Mouse (Mus musculus) limb, embryonic 13.5 days (tissue): ENCODE results near the gene Ptpn14. TPM values are rescaled to one million over a fixed set of nuclear protein-coding genes. Genes with fewer than 3 reads are reported as not detected.
"Not testable (repeated sequence)": the region's sequence is repeated elsewhere in the genome, so short reads cannot be mapped to it uniquely, and the experiment has no call there.

Source experiments
- ATAC-seq: fragments of 200-750 bp; cut with Nextera tagmentation; 2 replicates; pipeline ENCODE4 v1.8.0; 2017; ENCODE audit warnings: low read depth, moderate number of reproducible peaks, moderate TSS enrichment; ENCODE audit not compliant: low FRiP score
- H3K27ac ChIP-seq: fragments of 300-500 bp; sonication (generic); 2 replicates; pipeline ENCODE4 v1.5.1; 2015; ENCODE audit warnings: inconsistent platforms, mild to moderate bottlenecking, moderate library complexity
- H3K27me3 ChIP-seq: fragments of 300-500 bp; sonication (generic); 2 replicates; pipeline ENCODE4 v1.6.1; 2015; ENCODE audit warnings: mild to moderate bottlenecking, inconsistent platforms
- H3K36me3 ChIP-seq: fragments of 300-500 bp; sonication (generic); 2 replicates; pipeline ENCODE4 v1.6.1; 2015; ENCODE audit warnings: inconsistent platforms, mild to moderate bottlenecking, moderate library complexity
- H3K4me1 ChIP-seq: fragments of 300-500 bp; sonication (generic); 2 replicates; pipeline ENCODE4 v1.6.1; 2015; ENCODE audit warnings: inconsistent platforms
- H3K4me2 ChIP-seq: fragments of 300-500 bp; sonication (generic); replicated peaks from 2 replicates; pipeline ENCODE4 v1.6.1; 2015; ENCODE audit warnings: inconsistent platforms, mild to moderate bottlenecking, moderate library complexity
- H3K4me3 ChIP-seq: fragments of 300-500 bp; sonication (generic); 2 replicates; pipeline ENCODE4 v1.5.1; 2015; ENCODE audit warnings: moderate library complexity, mild to moderate bottlenecking, inconsistent platforms
- H3K9ac ChIP-seq: fragments of 300-500 bp; sonication (generic); 2 replicates; pipeline ENCODE4 v1.6.1; 2015; ENCODE audit warnings: mild to moderate bottlenecking, inconsistent platforms
- H3K9me3 ChIP-seq: fragments of 300-500 bp; sonication (generic); 2 replicates; pipeline ENCODE4 v1.6.1; 2016; ENCODE audit warnings: inconsistent platforms
- WGBS: fragments of 180-500 bp; shearing (Covaris S2); methylation state at CpG from one replicate; pipeline ENCODE4 v1.1.7; 2015; 5-methylcytosine and 5-hydroxymethylcytosine counted together
- polyA plus RNA-seq: library from polyadenylated mRNA; unstranded; fragments of >200 nt; fragmentation: Nextera tagmentation; extraction: Ambion mirVana; gene quantifications from 2 replicates; pipeline ENCODE4 v1.2.1, GENCODE M21; 2015

Gene Ptpn14
- 10.7 and 11.1 TPM in 2 replicates for polyA plus RNA-seq

DNA sequence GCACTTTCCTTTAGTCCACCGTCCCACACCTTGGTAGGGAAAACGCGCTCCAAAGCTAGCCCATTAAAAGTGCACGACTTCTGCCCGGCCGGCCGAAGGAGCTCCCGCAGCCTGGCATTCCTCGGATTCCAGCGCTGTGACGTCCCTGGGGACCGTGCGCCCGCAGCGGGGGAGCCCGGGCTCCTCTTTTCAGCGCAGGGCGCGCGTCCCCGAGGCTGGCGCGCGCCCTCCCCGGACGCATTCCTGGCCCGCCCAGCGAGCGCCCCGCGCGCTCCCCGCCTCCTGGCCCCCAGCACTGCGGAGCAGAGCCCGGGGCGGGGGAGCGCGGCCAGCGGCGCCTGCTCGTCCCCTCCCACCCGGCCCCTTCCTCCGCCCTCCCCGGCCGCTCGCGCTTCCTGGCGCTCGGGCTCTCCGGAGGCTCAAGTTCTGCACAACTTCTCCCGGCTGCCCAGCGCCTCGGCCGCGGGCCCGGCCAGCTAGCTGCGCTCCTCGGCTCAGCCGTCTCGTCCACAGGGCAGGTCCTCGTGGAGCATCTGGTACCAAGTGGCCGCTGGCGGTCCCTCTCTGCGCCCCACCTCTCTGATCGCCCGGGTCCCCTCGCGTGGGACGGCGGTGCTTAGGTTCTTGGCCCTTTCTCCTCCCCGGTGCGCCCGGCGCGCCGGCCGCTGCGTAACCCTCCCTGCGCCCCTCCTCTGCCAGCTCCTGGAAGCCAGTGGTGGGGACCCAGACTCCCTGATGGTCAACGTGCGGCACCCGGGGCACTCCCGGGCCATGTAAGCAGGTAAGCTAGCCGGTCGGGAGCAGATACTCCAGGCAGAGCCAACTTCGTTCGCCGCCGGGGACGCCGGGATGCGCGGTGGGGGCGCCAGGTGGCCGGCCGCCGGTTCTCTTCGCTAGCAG lies at the start of gene Ptpn14:
Gene Ptpn14 (plus strand): TSS at position 385 of the 900 bp plus-strand sequence.
- no peaks in the 10 kb centered on the region for H3K36me3 ChIP-seq
- ATAC-seq = peak; percentile 93
- under 1% methylated on average over 81 of the region's 98 CpGs for WGBS
- H3K27ac ChIP-seq = peak within 1 kb of the TSS; percentile 98
- no peaks in the 10 kb centered on the region for H3K9me3 ChIP-seq
- peak within 1 kb of the TSS; percentile 82 for H3K4me2 ChIP-seq
- peak within 1 kb of the TSS; percentile 85 for H3K4me3 ChIP-seq
- H3K27me3 ChIP-seq = no peaks in the 10 kb centered on the region
- H3K9ac ChIP-seq = peak within 1 kb of the TSS; percentile 93
- peaks cover 52% of the 10 kb centered on the region for H3K4me1 ChIP-seq

- Histone ChIP-seq H3K9me3 (no peaks in the 10 kb centered on the region), H3K4me2 (no peak overlapping the region), H3K9ac (no peak overlapping the region), H3K4me3 (no peak overlapping the region), H3K27ac (no peak overlapping the region), H3K27me3 (no peaks in the 10 kb centered on the region), H3K4me1 (no peaks in the 10 kb centered on the region), H3K36me3 (peaks cover 74% of the 10 kb centered on the region)
- 89% methylated on average over 3 of the region's 3 CpGs for WGBS
- no peak for ATAC-seq
Observed at GRCm38 (mm10) chr1:189679555-189679954, 48.5 kb upstream of the Ptpn14 start.

DNA sequence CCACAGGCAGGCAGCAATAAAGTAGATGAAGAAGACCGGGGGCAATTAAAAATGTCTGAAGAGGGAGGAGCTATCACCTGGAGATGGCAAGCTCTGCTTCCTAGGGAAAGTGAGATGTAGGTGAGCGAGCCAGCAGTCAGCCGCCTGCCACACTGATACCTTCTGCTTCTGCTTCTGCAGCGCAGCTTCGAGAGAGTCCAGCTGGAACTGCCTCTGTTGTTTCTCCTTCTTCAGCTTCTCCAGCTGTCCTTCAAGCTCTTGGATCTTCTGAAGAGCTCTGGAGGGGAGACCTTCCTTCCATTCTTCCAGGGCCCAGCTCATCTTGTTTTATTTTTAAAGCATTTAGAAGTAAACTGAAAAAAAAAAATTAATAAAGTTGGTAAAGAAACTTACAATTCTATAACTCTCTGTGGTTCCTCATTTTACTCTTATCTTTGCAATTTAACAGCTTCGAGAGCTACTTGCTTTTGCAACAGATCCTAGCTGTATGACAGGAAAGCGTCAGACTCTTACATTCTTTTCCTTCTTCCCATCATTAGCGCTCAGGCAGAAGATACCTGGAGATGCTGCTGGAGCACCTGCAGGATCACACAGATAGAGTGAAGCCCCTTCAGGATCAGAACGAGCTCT lies 43.2 kb upstream of the Ptpn14 start:
- Histone ChIP-seq H3K4me1 (peaks cover 34% of the 10 kb centered on the region), H3K4me3 (no peak overlapping the region), H3K36me3 (peaks cover 53% of the 10 kb centered on the region), H3K9ac (no peak overlapping the region), H3K27ac (no peak overlapping the region), H3K9me3 (no peaks in the 10 kb centered on the region), H3K27me3 (no peaks in the 10 kb centered on the region), H3K4me2 (no peak overlapping the region)
- 94% methylated on average over 9 of the region's 9 CpGs for WGBS
- ATAC-seq = no peak

DNA sequence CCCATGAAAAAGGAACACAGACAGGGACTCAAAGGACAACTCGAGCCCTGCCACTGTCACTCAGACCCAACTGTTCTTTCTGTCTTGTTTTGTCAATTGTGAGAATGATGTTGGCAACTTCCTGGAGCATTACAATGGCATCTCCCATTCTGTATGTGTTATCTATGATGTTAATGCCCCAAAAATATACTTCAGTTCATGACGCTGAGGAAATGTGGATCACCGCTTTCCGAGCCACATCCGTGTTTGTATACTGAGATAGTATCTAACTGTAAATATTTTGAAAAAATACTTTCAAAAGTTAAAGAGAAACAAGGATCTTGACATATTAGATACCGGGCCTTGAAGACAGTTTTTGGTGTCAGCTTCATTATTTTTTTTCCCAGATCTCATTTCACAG lies 42.0 kb upstream of the Ptpn14 start:
- no peak for ATAC-seq
- H3K9ac ChIP-seq = no peak overlapping the region

GRCm38 (mm10) chr1:189687654-189688387 lies 40.2 kb upstream of the Ptpn14 start, which contains the start of gene Cenpf:
Gene Cenpf (minus strand): TSS chr1:189688086.
- Histone ChIP-seq H3K4me1 (peaks cover 34% of the 10 kb centered on the region), H3K27me3 (no peaks in the 10 kb centered on the region), H3K9me3 (no peaks in the 10 kb centered on the region), H3K27ac (peak within 1 kb of the TSS; percentile 29; the same call in 1 of the 2 replicates), H3K9ac (peak within 1 kb of the TSS; percentile 75), H3K4me2 (peak within 1 kb of the TSS; percentile 94), H3K36me3 (peaks cover 28% of the 10 kb centered on the region), H3K4me3 (peak within 1 kb of the TSS; percentile 77)
- peak; percentile 100 for ATAC-seq
- WGBS = under 1% methylated on average over 55 of the region's 55 CpGs

More for the DNA sequence above, 42.0 kb upstream of the Ptpn14 start:
- H3K36me3 ChIP-seq = peaks cover 42% of the 10 kb centered on the region
- no peak overlapping the region for H3K27ac ChIP-seq
- WGBS = 93% methylated on average over 6 of the region's 6 CpGs
- H3K4me3 ChIP-seq = peak overlapping the region; percentile 77; the same call in 1 of the 2 replicates
- no peaks in the 10 kb centered on the region for H3K9me3 ChIP-seq
- peaks cover 34% of the 10 kb centered on the region for H3K4me1 ChIP-seq
- peak overlapping the region; percentile 94 for H3K4me2 ChIP-seq
- H3K27me3 ChIP-seq = no peaks in the 10 kb centered on the region

- WGBS = 3% methylated on average over 15 of the region's 15 CpGs
- H3K27ac ChIP-seq = no peak overlapping the region
Observed at GRCm38 (mm10) chr1:189688388-189688750, 39.7 kb upstream of the Ptpn14 start.

GRCm38 (mm10) chr1:189689050-189689833 lies 38.8 kb upstream of the Ptpn14 start:
- Histone ChIP-seq H3K4me1 (peaks cover 34% of the 10 kb centered on the region), H3K36me3 (peaks cover 15% of the 10 kb centered on the region), H3K9ac (peak overlapping the region; percentile 56), H3K27ac (no peak overlapping the region; the same call in 1 of the 2 replicates), H3K4me2 (peak overlapping the region; percentile 94), H3K4me3 (peak overlapping the region; percentile 77), H3K27me3 (no peaks in the 10 kb centered on the region), H3K9me3 (no peaks in the 10 kb centered on the region)
- ATAC-seq = no peak
- WGBS = 33% methylated on average over 4 of the region's 4 CpGs

More at GRCm38 (mm10) chr1:189688388-189688750, 39.7 kb upstream of the Ptpn14 start:
- Histone ChIP-seq H3K4me3 (peak overlapping the region; percentile 77), H3K9ac (peak overlapping the region; percentile 56), H3K4me1 (peaks cover 34% of the 10 kb centered on the region), H3K27me3 (no peaks in the 10 kb centered on the region), H3K9me3 (no peaks in the 10 kb centered on the region), H3K36me3 (peaks cover 24% of the 10 kb centered on the region), H3K4me2 (peak overlapping the region; percentile 94)
- ATAC-seq = no peak; the same call in 1 of the 2 replicates

DNA sequence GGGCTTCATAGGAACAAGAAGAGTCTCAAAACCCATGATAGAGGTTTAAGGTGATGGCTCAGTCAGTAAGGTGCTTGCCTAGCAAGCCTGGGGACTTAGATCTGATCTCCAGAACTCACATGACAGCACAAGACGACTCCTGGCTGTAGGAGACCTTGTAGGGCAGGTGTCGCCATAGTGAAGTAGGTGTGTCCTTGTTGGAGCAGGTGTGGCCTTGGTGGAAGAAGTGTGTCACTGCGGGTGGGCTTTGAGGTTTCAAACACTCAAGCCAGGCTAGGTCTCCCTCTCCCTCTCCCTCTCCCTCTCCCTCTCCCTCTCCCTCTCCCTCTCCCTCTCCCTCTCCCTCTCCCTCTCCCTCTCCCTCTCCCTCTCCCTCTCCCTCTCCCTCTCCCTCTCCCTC lies 35.6 kb upstream of the Ptpn14 start:
- not testable (repeated sequence) for H3K36me3 ChIP-seq, H3K27ac ChIP-seq, H3K4me2 ChIP-seq, H3K9me3 ChIP-seq, ATAC-seq, H3K27me3 ChIP-seq, H3K9ac ChIP-seq, H3K4me3 ChIP-seq
- H3K4me1 ChIP-seq = peaks cover 16% of the 10 kb centered on the region
- 47% methylated on average over 3 of the region's 3 CpGs for WGBS

- 93% methylated on average over 2 of the region's 2 CpGs for WGBS
Observed at GRCm38 (mm10) chr1:189694391-189694790, 33.7 kb upstream of the Ptpn14 start.

GRCm38 (mm10) chr1:189695321-189695720 lies 32.7 kb upstream of the Ptpn14 start:
- no peak for ATAC-seq
- H3K4me1 ChIP-seq = no peaks in the 10 kb centered on the region

More at GRCm38 (mm10) chr1:189694391-189694790, 33.7 kb upstream of the Ptpn14 start:
- no peak overlapping the region for H3K27ac ChIP-seq
- no peak overlapping the region for H3K9ac ChIP-seq
- H3K4me2 ChIP-seq = no peak overlapping the region
- H3K36me3 ChIP-seq = no peaks in the 10 kb centered on the region
- H3K4me1 ChIP-seq = peaks cover 4% of the 10 kb centered on the region
- no peaks in the 10 kb centered on the region for H3K9me3 ChIP-seq
- no peak for ATAC-seq
- H3K27me3 ChIP-seq = no peaks in the 10 kb centered on the region
- no peak overlapping the region for H3K4me3 ChIP-seq

DNA sequence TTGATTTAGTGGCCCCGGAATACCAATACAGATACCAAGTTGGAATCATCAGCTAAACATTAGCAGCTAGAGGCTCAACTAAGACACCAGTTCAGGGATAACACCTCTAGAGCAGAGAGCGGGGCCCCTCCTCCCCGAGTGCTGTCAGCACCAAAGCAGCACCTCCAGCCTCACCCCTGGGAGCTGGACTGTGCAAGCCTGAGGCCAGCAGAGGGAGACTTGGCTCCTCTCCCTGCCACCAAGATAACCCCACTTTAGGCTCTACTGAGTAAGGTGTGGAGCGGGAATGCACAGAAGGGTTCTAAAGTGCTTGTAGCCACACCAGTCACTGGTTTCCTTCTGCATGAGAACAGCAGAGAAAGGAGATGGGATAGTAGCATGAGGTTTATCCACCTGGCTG lies 29.7 kb upstream of the Ptpn14 start:
- peaks cover 7% of the 10 kb centered on the region; the same call in 1 of the 2 replicates for H3K4me1 ChIP-seq
- H3K4me2 ChIP-seq = no peak overlapping the region
- no peaks in the 10 kb centered on the region for H3K27me3 ChIP-seq
- 62% methylated on average over 4 of the region's 4 CpGs for WGBS
- H3K36me3 ChIP-seq = no peaks in the 10 kb centered on the region
- no peaks in the 10 kb centered on the region for H3K9me3 ChIP-seq
- H3K27ac ChIP-seq = no peak overlapping the region
- no peak overlapping the region for H3K4me3 ChIP-seq
- no peak for ATAC-seq
- no peak overlapping the region for H3K9ac ChIP-seq

More at GRCm38 (mm10) chr1:189695321-189695720, 32.7 kb upstream of the Ptpn14 start:
- no peaks in the 10 kb centered on the region for H3K27me3 ChIP-seq
- no peak overlapping the region for H3K4me3 ChIP-seq
- no peak overlapping the region for H3K9ac ChIP-seq
- H3K27ac ChIP-seq = no peak overlapping the region
- no peak overlapping the region for H3K4me2 ChIP-seq
- no peaks in the 10 kb centered on the region for H3K36me3 ChIP-seq
- H3K9me3 ChIP-seq = no peaks in the 10 kb centered on the region
